Mouse (Mus musculus) mammary gland, adult 2 months (tissue): Measurements from ENCODE around the gene Eid3. TPM values are rescaled to one million over a fixed set of nuclear protein-coding genes. Genes with fewer than 3 reads are reported as not detected.

Experiments used
- polyA plus RNA-seq: library from polyadenylated mRNA; depleted of rRNA; stranded (reverse); fragments of >200 nt; gene quantifications from 2 replicates; pipeline ENCODE4 v1.2.3, GENCODE M21; 2012; ENCODE audit warnings: low replicate concordance; rRNA removed

Eid3 gene
- polyA plus RNA-seq, result 0.39 TPM in 1 of 2 replicates, not detected in the other

GRCm38 (mm10) chr10:82866356-82866755 lies at the start of gene Eid3:
Gene Eid3, plus strand, starts transcription at chr10:82866626.

GRCm38 (mm10) chr10:82833926-82834325 lies 32.5 kb upstream of the Eid3 start, which contains the start of gene Txnrd1:
Gene Txnrd1, plus strand, starts transcription at chr10:82833951.

Other genes with a start within 250 kb of the Eid3 start
- gene 1190007I07Rik, start 243.4 kb upstream of the Eid3 start, polyA plus RNA-seq, result 44.0 and 57.7 TPM in 2 replicates
- gene Tdg, start 236.8 kb upstream of the Eid3 start, polyA plus RNA-seq, result 13.3 and 19.5 TPM in 2 replicates
- gene Glt8d2, start 176.0 kb upstream of the Eid3 start, polyA plus RNA-seq, result 4.5 and 7.9 TPM in 2 replicates
- 5.9 and 12.3 TPM in 2 replicates for gene Hcfc2, start 170.5 kb upstream of the Eid3 start, polyA plus RNA-seq
- gene Nfyb, start 102.5 kb upstream of the Eid3 start, polyA plus RNA-seq, result 4.8 and 10.4 TPM in 2 replicates
- gene Txnrd1, start 32.7 kb upstream of the Eid3 start, polyA plus RNA-seq, result 27.4 and 31.7 TPM in 2 replicates
- gene Chst11, start 118.9 kb downstream of the Eid3 start, polyA plus RNA-seq, result 14.8 and 27.1 TPM in 2 replicates